Mouse (Mus musculus): ENCODE results near the gene Usp21. TPM values are rescaled to one million over a fixed set of nuclear protein-coding genes. Genes with fewer than 3 reads are reported as not detected.

Gene Usp21
- polyA plus RNA-seq, 1 experiment from 2014 or later: 64.2 TPM

DNA sequence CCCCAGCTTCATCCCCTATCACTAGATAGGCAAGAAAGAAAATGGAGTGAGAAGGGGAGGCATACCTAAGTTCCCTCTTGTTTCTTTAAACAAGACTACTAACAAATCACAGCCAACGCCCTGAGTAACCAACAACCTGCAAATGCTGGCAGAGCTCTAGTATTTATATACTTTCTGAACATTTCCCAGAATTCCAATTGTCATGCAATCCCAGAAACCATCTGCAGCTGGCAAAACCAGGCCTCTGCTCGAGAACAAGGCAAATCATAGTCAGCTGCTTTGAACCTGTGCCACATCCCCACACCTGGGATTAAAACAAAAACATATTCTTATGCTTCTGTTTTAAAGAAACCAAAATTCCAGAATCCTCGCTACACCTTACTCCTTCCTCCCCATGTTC lies 5.6 kb upstream of the Usp21 start:
- Histone ChIP-seq H3K36me3 (ENCODE audit: control insufficient read depth, insufficient read depth, low read length) (peaks cover 18% of the 10 kb centered on the region), H3K9me3 (ENCODE audit: control insufficient read depth, low read length) (no peaks in the 10 kb centered on the region), H3K4me2 (ENCODE audit: low read depth, low read length) (peak overlapping the region; percentile 73), H3K27ac (replicated peaks; ENCODE audit: low read depth, low read length) (no peak overlapping the region), H3K9ac (ENCODE audit: low read depth, low read length) (peak overlapping the region; percentile 85; the same call in 1 of the 2 replicates), H3K4me3 (ENCODE audit: low read depth, low read length) (peak overlapping the region; percentile 72), H3K4me1 (ENCODE audit: control insufficient read depth, insufficient read depth, low read length) (peaks cover 9% of the 10 kb centered on the region; the same call in 1 of the 2 replicates), H3K27me3 (replicated peaks; ENCODE audit: control insufficient read depth, insufficient read depth, low read length) (peaks cover 12% of the 10 kb centered on the region)
- ATAC-seq (ENCODE audit: low read depth) (no peak), DNase-seq (ENCODE audit: low spot score) (no peak)
- 68% methylated on average over 3 of the region's 3 CpGs for WGBS

- Histone ChIP-seq H3K27me3 (replicated peaks; ENCODE audit: control insufficient read depth, insufficient read depth, low read length) (no peaks in the 10 kb centered on the region), H3K4me3 (ENCODE audit: low read depth, low read length) (peak overlapping the region; percentile 87; the same call in 1 of the 2 replicates), H3K9me3 (ENCODE audit: control insufficient read depth, low read length) (no peaks in the 10 kb centered on the region), H3K36me3 (ENCODE audit: control insufficient read depth, insufficient read depth, low read length) (peaks cover 54% of the 10 kb centered on the region), H3K4me1 (ENCODE audit: control insufficient read depth, insufficient read depth, low read length) (peaks cover 11% of the 10 kb centered on the region), H3K9ac (ENCODE audit: low read depth, low read length) (0 out of 2 replicates have a peak overlapping the region, but pooled peaks have one; percentile 36), H3K4me2 (ENCODE audit: low read depth, low read length) (peak overlapping the region; percentile 83), H3K27ac (replicated peaks; ENCODE audit: low read depth, low read length) (peak overlapping the region; percentile 88)
- no peak for ATAC-seq (ENCODE audit: low read depth)
- no peak for DNase-seq (ENCODE audit: low spot score)
- WGBS: 67% methylated on average over 4 of the region's 4 CpGs
Measured at GRCm38 (mm10) chr1:171288328-171288727, 537 bp upstream of the Usp21 start.

DNA sequence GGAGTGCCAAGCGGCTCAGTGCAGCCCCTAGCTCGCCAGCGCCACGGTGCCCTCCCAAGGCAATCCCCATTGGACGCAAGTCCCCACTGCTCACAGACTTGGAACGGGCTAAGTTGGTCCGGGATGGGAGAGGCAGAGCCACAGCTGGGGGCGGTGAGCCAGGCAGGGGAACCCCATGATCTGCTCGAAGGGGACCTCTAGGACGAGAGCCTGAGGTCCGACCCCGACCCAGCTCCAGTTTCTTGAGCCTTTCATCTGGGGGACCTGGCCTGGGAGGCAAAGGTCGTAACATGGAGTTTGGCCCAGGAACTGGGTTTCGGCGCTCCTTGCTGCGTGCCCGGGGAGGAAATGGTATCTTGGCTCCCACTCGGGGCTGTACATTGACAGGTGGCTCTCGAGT lies 1.3 kb downstream of the Usp21 start:
- Histone ChIP-seq H3K4me2 (ENCODE audit: low read depth, low read length) (peak overlapping the region; percentile 83), H3K4me1 (ENCODE audit: control insufficient read depth, insufficient read depth, low read length) (peaks cover 16% of the 10 kb centered on the region), H3K4me3 (ENCODE audit: low read depth, low read length) (peak overlapping the region; percentile 87; the same call in 1 of the 2 replicates), H3K27ac (replicated peaks; ENCODE audit: low read depth, low read length) (no peak overlapping the region), H3K9ac (ENCODE audit: low read depth, low read length) (0 out of 2 replicates have a peak overlapping the region, but pooled peaks have one; percentile 95), H3K9me3 (ENCODE audit: control insufficient read depth, low read length) (no peaks in the 10 kb centered on the region), H3K27me3 (replicated peaks; ENCODE audit: control insufficient read depth, insufficient read depth, low read length) (no peaks in the 10 kb centered on the region), H3K36me3 (ENCODE audit: control insufficient read depth, insufficient read depth, low read length) (peaks cover 67% of the 10 kb centered on the region)
- no peak for DNase-seq (ENCODE audit: low spot score)
- no peak for ATAC-seq (ENCODE audit: low read depth)
- 87% methylated on average over 19 of the region's 19 CpGs for WGBS

GRCm38 (mm10) chr1:171285096-171285892 lies 2.5 kb downstream of the Usp21 start:
- no peaks in the 10 kb centered on the region for H3K9me3 ChIP-seq (ENCODE audit: control insufficient read depth, low read length)
- no peak for ATAC-seq (ENCODE audit: low read depth)
- no peaks in the 10 kb centered on the region for H3K27me3 ChIP-seq (replicated peaks; ENCODE audit: control insufficient read depth, insufficient read depth, low read length)
- DNase-seq (ENCODE audit: low spot score): no peak
- H3K27ac ChIP-seq (replicated peaks; ENCODE audit: low read depth, low read length): no peak overlapping the region
- H3K9ac ChIP-seq (ENCODE audit: low read depth, low read length): peak overlapping the region; percentile 7; the same call in 1 of the 2 replicates
- WGBS: 92% methylated on average over 20 of the region's 20 CpGs
- H3K4me2 ChIP-seq (ENCODE audit: low read depth, low read length): no peak overlapping the region
- H3K36me3 ChIP-seq (ENCODE audit: control insufficient read depth, insufficient read depth, low read length): peaks cover 67% of the 10 kb centered on the region
- no peak overlapping the region for H3K4me3 ChIP-seq (ENCODE audit: low read depth, low read length)
- peaks cover 17% of the 10 kb centered on the region for H3K4me1 ChIP-seq (ENCODE audit: control insufficient read depth, insufficient read depth, low read length)

DNA sequence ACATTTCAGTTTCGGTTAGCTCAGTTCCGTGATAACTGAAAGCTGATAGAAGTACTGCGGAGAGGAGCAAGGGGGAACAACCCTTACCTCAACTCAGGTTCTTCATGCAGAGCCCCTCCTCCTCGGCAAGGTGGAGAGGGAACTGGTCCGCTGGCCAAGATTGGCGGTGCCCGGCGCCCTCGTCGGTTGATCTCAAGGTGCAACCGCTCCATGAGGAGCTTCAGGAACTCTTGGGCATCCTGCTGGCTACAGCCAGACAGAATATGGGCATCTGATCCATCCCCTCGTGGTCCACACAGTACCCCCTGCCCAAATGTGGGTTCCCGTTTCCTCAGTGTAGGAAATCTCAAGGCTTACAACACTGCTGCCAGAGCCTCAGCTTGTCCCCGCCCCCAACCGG lies 3.3 kb downstream of the Usp21 start:
- H3K9ac ChIP-seq (ENCODE audit: low read depth, low read length): no peak overlapping the region
- H3K36me3 ChIP-seq (ENCODE audit: control insufficient read depth, insufficient read depth, low read length): peaks cover 61% of the 10 kb centered on the region
- 93% methylated on average over 15 of the region's 15 CpGs for WGBS
- H3K27ac ChIP-seq (replicated peaks; ENCODE audit: low read depth, low read length): no peak overlapping the region
- DNase-seq (ENCODE audit: low spot score): no peak
- no peaks in the 10 kb centered on the region for H3K9me3 ChIP-seq (ENCODE audit: control insufficient read depth, low read length)
- no peak overlapping the region for H3K4me3 ChIP-seq (ENCODE audit: low read depth, low read length)
- no peak overlapping the region for H3K4me2 ChIP-seq (ENCODE audit: low read depth, low read length)
- H3K4me1 ChIP-seq (ENCODE audit: control insufficient read depth, insufficient read depth, low read length): peaks cover 24% of the 10 kb centered on the region
- no peak for ATAC-seq (ENCODE audit: low read depth)
- no peaks in the 10 kb centered on the region for H3K27me3 ChIP-seq (replicated peaks; ENCODE audit: control insufficient read depth, insufficient read depth, low read length)

- no peak for ATAC-seq (ENCODE audit: low read depth)
- WGBS: 91% methylated on average over 18 of the region's 18 CpGs
Measured at GRCm38 (mm10) chr1:171283188-171284160, 4.3 kb downstream of the Usp21 start.

GRCm38 (mm10) chr1:171282086-171282805 lies 5.5 kb downstream of the Usp21 start:
- 0 out of 2 replicates have a peak overlapping the region, but pooled peaks have one; percentile 66 for H3K4me3 ChIP-seq (ENCODE audit: low read depth, low read length)
- peak overlapping the region; percentile 86 for H3K4me2 ChIP-seq (ENCODE audit: low read depth, low read length)
- 76% methylated on average over 18 of the region's 18 CpGs for WGBS
- H3K27ac ChIP-seq (replicated peaks; ENCODE audit: low read depth, low read length): peak overlapping the region; percentile 89
- H3K9me3 ChIP-seq (ENCODE audit: control insufficient read depth, low read length): no peaks in the 10 kb centered on the region
- ATAC-seq (ENCODE audit: low read depth) (no peak), DNase-seq (ENCODE audit: low spot score) (no peak)
- H3K4me1 ChIP-seq (ENCODE audit: control insufficient read depth, insufficient read depth, low read length): peaks cover 21% of the 10 kb centered on the region
- H3K9ac ChIP-seq (ENCODE audit: low read depth, low read length): 0 out of 2 replicates have a peak overlapping the region, but pooled peaks have one; percentile 67
- H3K36me3 ChIP-seq (ENCODE audit: control insufficient read depth, insufficient read depth, low read length): peaks cover 65% of the 10 kb centered on the region
- no peaks in the 10 kb centered on the region for H3K27me3 ChIP-seq (replicated peaks; ENCODE audit: control insufficient read depth, insufficient read depth, low read length)

More at GRCm38 (mm10) chr1:171283188-171284160, 4.3 kb downstream of the Usp21 start:
- DNase-seq (ENCODE audit: low spot score): no peak
- Histone ChIP-seq H3K4me1 (ENCODE audit: control insufficient read depth, insufficient read depth, low read length) (peaks cover 24% of the 10 kb centered on the region), H3K27me3 (replicated peaks; ENCODE audit: control insufficient read depth, insufficient read depth, low read length) (no peaks in the 10 kb centered on the region), H3K27ac (replicated peaks; ENCODE audit: low read depth, low read length) (no peak overlapping the region), H3K36me3 (ENCODE audit: control insufficient read depth, insufficient read depth, low read length) (peaks cover 57% of the 10 kb centered on the region), H3K9me3 (ENCODE audit: control insufficient read depth, low read length) (no peaks in the 10 kb centered on the region), H3K9ac (ENCODE audit: low read depth, low read length) (no peak overlapping the region), H3K4me2 (ENCODE audit: low read depth, low read length) (no peak overlapping the region), H3K4me3 (ENCODE audit: low read depth, low read length) (no peak overlapping the region)

- peak overlapping the region; percentile 67 for H3K9ac ChIP-seq (ENCODE audit: low read depth, low read length)
- DNase-seq (ENCODE audit: low spot score): peak; percentile 87
Measured at GRCm38 (mm10) chr1:171281528-171281923, 6.3 kb downstream of the Usp21 start.

More at GRCm38 (mm10) chr1:171281528-171281923, 6.3 kb downstream of the Usp21 start:
- peak overlapping the region; percentile 89 for H3K27ac ChIP-seq (replicated peaks; ENCODE audit: low read depth, low read length)
- peaks cover 71% of the 10 kb centered on the region for H3K36me3 ChIP-seq (ENCODE audit: control insufficient read depth, insufficient read depth, low read length)
- peak overlapping the region; percentile 86 for H3K4me2 ChIP-seq (ENCODE audit: low read depth, low read length)
- WGBS: 0% methylated on average over 10 of the region's 10 CpGs
- peak; percentile 46 for ATAC-seq (ENCODE audit: low read depth)
- no peaks in the 10 kb centered on the region for H3K27me3 ChIP-seq (replicated peaks; ENCODE audit: control insufficient read depth, insufficient read depth, low read length)
- H3K4me1 ChIP-seq (ENCODE audit: control insufficient read depth, insufficient read depth, low read length): peaks cover 16% of the 10 kb centered on the region
- H3K9me3 ChIP-seq (ENCODE audit: control insufficient read depth, low read length): no peaks in the 10 kb centered on the region
- H3K4me3 ChIP-seq (ENCODE audit: low read depth, low read length): peak overlapping the region; percentile 66

Measured in embryonic facial prominence, embryonic 14.5 days (tissue).